Mouse (Mus musculus) bone marrow, adult 2 months (tissue): Measurements from ENCODE around the gene Ahcy. TPM values are rescaled to one million over a fixed set of nuclear protein-coding genes. Genes with fewer than 3 reads are reported as not detected.
A peak's percentile ranks its signal among the peaks of the same experiment; 100 is the strongest.
"Not testable (repeated sequence)": the region's sequence is repeated elsewhere in the genome, so short reads cannot be mapped to it uniquely, and the experiment has no call there.

Experiments
- H3K27ac ChIP-seq: fragments of 200-500 bp; 2 replicates; pipeline ENCODE4 v1.5.1; 2012; ENCODE audit warnings: low read depth, mild to moderate bottlenecking, control low read depth, inconsistent platforms, low read length; ENCODE audit not compliant: control insufficient read depth, poor library complexity, insufficient read depth
- H3K4me1 ChIP-seq: fragments of 200-500 bp; 2 replicates; pipeline ENCODE4 v1.6.1; 2011; ENCODE audit warnings: low read length; ENCODE audit not compliant: control insufficient read depth, insufficient read depth
- H3K4me3 ChIP-seq: fragments of 200-500 bp; replicated peaks from 2 replicates; pipeline ENCODE3; 2011; ENCODE audit warnings: mild to moderate bottlenecking, low read depth, low read length, control low read depth; ENCODE audit not compliant: control insufficient read depth
- CTCF ChIP-seq: fragments of 200-500 bp; IDR thresholded peaks from 2 replicates; pipeline ENCODE4 v1.5.1; 2011; ENCODE audit warnings: low read length, control low read depth; ENCODE audit not compliant: control insufficient read depth, insufficient read depth
- POLR2A ChIP-seq: fragments of 200-500 bp; IDR thresholded peaks from 2 replicates; pipeline ENCODE4 v1.6.1; 2011; ENCODE audit warnings: low read depth, mild to moderate bottlenecking, control low read depth, low read length, borderline replicate concordance; ENCODE audit not compliant: control insufficient read depth
- WGBS: fragments of 180-500 bp; shearing (Covaris S2); methylation state at CpG from one replicate; pipeline ENCODE4 v1.1.7; 2018; 5-methylcytosine and 5-hydroxymethylcytosine counted together
- polyA plus RNA-seq: library from polyadenylated mRNA; stranded (reverse); fragments of >200 nt; gene quantifications from 2 replicates; pipeline ENCODE4 v1.2.4, GENCODE M21; 2011; ENCODE audit warnings: low replicate concordance; ENCODE audit not compliant: missing spikeins, insufficient read depth, insufficient read length

Gene Ahcy
- polyA plus RNA-seq, 1 experiment, result 18.5 TPM

DNA sequence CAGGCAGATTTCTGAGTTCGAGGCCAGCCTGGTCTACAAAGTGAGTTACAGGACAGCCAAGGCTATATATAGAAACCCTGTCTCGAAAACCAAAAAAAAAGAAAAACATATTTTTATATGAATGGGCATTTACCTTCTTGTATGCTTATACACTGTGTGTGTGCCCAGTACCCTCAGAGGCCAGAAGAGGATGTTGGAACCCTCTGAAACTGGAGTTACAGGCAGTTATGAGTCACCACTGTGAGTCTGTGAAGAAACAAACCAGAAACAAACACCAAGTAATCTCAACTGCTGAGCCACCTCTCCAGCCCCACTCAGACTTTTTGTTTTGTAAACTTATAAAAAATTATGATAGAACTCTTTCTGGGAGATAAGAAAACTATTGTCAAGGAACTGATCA is 27.5 kb downstream of the Ahcy start:
- no peak for TF ChIP-seq CTCF
- TF ChIP-seq POLR2A, result no peak
- WGBS, result 73% methylated on average over 2 of the region's 2 CpGs
- Histone ChIP-seq H3K4me3 (no peak overlapping the region), H3K27ac (no peak overlapping the region), H3K4me1 (no peaks in the 10 kb centered on the region)

- H3K4me1 ChIP-seq, result no peaks in the 10 kb centered on the region
- TF ChIP-seq POLR2A (no peak), CTCF (no peak)
- no peak overlapping the region for H3K27ac ChIP-seq
- no peak overlapping the region for H3K4me3 ChIP-seq
- 66% methylated on average over 3 of the region's 3 CpGs for WGBS
Measured at GRCm38 (mm10) chr2:155045075-155045474, 29.2 kb downstream of the Ahcy start.

GRCm38 (mm10) chr2:155044542-155044941 is 29.8 kb downstream of the Ahcy start:
- H3K4me3 ChIP-seq, result no peak overlapping the region
- H3K27ac ChIP-seq, result no peak overlapping the region
- TF ChIP-seq CTCF (no peak), POLR2A (no peak)
- WGBS, result 69% methylated on average over 3 of the region's 3 CpGs
- no peaks in the 10 kb centered on the region for H3K4me1 ChIP-seq

- Histone ChIP-seq H3K4me3 (no peak overlapping the region), H3K27ac (no peak overlapping the region), H3K4me1 (no peaks in the 10 kb centered on the region)
- TF ChIP-seq POLR2A, result no peak
- no peak for TF ChIP-seq CTCF
- 90% methylated on average over 4 of the region's 4 CpGs for WGBS
Measured at GRCm38 (mm10) chr2:155039956-155040355, 34.3 kb downstream of the Ahcy start.

DNA sequence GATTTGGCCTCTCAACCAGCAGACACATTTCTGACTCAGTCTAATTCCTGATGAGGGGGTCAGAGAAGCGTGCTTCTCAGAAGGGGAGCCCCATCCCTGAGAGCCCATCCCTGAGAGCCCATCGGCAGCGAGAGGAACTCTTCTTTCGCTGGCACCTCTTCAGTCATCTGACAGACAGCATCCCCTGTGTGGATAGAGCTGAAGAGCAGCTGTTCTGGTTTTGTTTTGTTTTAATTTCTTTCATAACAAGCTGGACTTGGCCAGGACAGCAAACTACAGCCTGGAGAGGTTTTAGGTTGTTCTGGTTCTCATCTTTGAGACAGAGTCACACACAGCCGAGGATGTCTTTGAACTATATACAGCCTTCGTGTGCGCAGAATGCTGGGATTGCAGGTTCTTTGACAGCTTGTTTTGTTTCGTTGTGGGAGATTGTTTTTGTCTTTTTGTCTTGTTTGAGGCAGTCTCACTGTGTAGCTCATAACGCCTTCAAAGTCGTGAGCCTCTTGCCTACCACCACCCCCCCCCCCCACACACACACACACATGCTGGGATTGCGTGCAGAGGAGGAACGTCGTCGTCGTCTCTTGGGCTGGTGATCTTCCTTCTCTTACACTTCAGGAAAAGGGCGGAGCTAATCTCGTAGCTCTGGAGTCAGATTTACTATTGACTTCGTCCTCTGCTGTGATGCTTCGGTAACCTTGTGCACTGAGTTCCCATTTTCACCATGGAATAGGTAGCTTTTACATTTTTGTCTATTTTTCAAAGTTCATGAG is 41.2 kb downstream of the Ahcy start:
- WGBS, result 24% methylated on average over 19 of the region's 19 CpGs
- Histone ChIP-seq H3K4me3 (no peak overlapping the region), H3K4me1 (no peaks in the 10 kb centered on the region), H3K27ac (no peak overlapping the region)
- TF ChIP-seq POLR2A (no peak), CTCF (no peak)

DNA sequence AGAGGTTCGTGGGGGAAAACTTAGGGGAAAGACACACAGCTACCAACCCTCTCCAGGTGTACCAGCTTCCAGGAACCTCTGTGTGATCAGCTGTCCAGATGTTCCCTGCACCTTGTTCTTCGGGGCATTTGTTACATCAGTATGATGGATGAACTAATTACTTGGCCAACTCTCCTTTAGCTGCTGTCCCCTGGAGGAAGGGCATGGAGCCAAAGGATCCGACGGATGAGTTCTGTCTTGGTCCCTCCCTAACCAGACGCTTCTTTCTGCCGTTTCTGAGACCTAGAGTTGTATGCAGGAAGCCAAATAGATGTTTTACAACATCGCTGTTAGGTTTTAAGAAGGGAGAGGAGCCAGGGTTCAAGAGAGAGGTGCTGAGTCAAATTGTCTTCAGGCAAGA is 43.5 kb downstream of the Ahcy start:
- H3K27ac ChIP-seq, result no peak overlapping the region
- TF ChIP-seq CTCF, result no peak
- no peak for TF ChIP-seq POLR2A
- no peak overlapping the region for H3K4me3 ChIP-seq
- no peaks in the 10 kb centered on the region for H3K4me1 ChIP-seq
- WGBS, result 69% methylated on average over 7 of the region's 7 CpGs

- 78% methylated on average over 20 of the region's 20 CpGs for WGBS
- not testable (repeated sequence) for H3K27ac ChIP-seq, H3K4me3 ChIP-seq, H3K4me1 ChIP-seq
Measured at GRCm38 (mm10) chr2:155020247-155020826, 54.0 kb downstream of the Ahcy start.

DNA sequence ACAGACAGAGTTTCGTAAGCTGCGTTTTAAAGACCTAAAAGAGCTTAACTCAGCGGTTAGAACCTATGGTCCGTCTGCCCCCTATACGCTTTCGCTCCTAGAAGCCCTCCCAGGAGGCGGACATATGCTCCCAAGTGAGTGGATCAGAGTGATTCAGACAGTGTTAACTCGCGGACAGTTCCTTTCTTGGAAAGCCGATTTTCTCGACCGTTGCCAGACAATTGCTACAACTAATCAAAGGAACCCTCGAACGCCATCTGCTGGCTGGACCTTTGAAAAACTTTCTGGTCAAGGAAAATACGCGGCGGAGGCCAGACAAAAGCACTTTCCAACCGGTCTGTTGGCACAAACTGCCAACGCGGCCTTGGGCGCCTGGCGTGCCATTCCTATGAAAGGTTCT is 54.6 kb downstream of the Ahcy start:
- TF ChIP-seq POLR2A (no peak), CTCF (peak; percentile 58)
- no peaks in the 10 kb centered on the region; the same call in 1 of the 2 replicates for H3K4me1 ChIP-seq
- peak overlapping the region; percentile 61 for H3K4me3 ChIP-seq
- under 1% methylated on average over 22 of the region's 22 CpGs for WGBS
- H3K27ac ChIP-seq, result peak overlapping the region; percentile 1; the same call in 1 of the 2 replicates
